In genomic region chr4:105459991-105460688, GRCm38 (mm10) we compare ENCODE assay signal across 14 mouse cellular contexts.
DNase-seq lines count a peak whose midpoint lies in the region; ATAC-seq lines count a peak whose summit lies in the region.
"Had no signal": no experiment of that assay in that cellular context is flagged by ENCODE, and none has a peak within 500 bp of the region (broad histone marks: within the 10 kb centered on the region; RNA-seq: fewer than 3 reads in every experiment).

No protein-coding gene starts in this region.

- H3K4me3 ChIP-seq in heart, embryonic 11.5 days (ENCODE audit: low read depth, low read length) = no peak overlapping the region
- no peak overlapping the region for H3K4me3 ChIP-seq in midbrain, embryonic 14.5 days (replicated peaks; ENCODE audit: low read depth, low read length)
- H3K4me3 ChIP-seq in midbrain, embryonic 15.5 days = no peak overlapping the region
- no peak overlapping the region for H3K4me3 ChIP-seq in intestine, embryonic 15.5 days (replicated peaks)
- H3K4me3 ChIP-seq: embryonic facial prominence, embryonic 12.5 days had no signal

- no peak overlapping the region for H3K9ac ChIP-seq in heart, embryonic 11.5 days (ENCODE audit: low read depth, low read length)
- H3K9ac ChIP-seq in midbrain, embryonic 14.5 days (replicated peaks; ENCODE audit: low read length) = no peak overlapping the region
- H3K9ac ChIP-seq in midbrain, embryonic 15.5 days = no peak overlapping the region
- no peak overlapping the region for H3K9ac ChIP-seq in intestine, embryonic 15.5 days
- H3K9ac ChIP-seq: embryonic facial prominence, embryonic 12.5 days had no signal

- peak; percentile 69 for DNase-seq in heart, adult 11 months
- DNase-seq in midbrain, embryonic 14.5 days = peak; percentile 13
- no peak for DNase-seq in B cell, adult 2 months
- no peak for DNase-seq in layer of hippocampus, postnatal 25 days (ENCODE audit: extremely low spot score in 1 of 2, low spot score in 1 of 2)
- DNase-seq: cerebellum, adult 9-11 months; heart, adult 18-20 months; kidney, postnatal 14 days; lung, adult 18-20 months; spleen, adult 18-20 months had no signal

- H3K9me3 ChIP-seq in heart, embryonic 11.5 days (replicated peaks; ENCODE audit: control insufficient read depth, low read length) = no peaks in the 10 kb centered on the region
- H3K9me3 ChIP-seq in midbrain, embryonic 14.5 days (ENCODE audit: control insufficient read depth, low read length) = no peaks in the 10 kb centered on the region
- no peaks in the 10 kb centered on the region for H3K9me3 ChIP-seq in midbrain, embryonic 15.5 days
- no peaks in the 10 kb centered on the region for H3K9me3 ChIP-seq in intestine, embryonic 15.5 days
- H3K9me3 ChIP-seq: embryonic facial prominence, embryonic 12.5 days had no signal

- no peaks in the 10 kb centered on the region for H3K27me3 ChIP-seq in heart, embryonic 11.5 days (ENCODE audit: control insufficient read depth, insufficient read depth, low read length)
- H3K27me3 ChIP-seq in midbrain, embryonic 14.5 days (ENCODE audit: control insufficient read depth, insufficient read depth, low read length) = no peaks in the 10 kb centered on the region
- H3K27me3 ChIP-seq in midbrain, embryonic 15.5 days (replicated peaks) = no peaks in the 10 kb centered on the region
- H3K27me3 ChIP-seq in intestine, embryonic 15.5 days (replicated peaks) = no peaks in the 10 kb centered on the region
- H3K27me3 ChIP-seq: embryonic facial prominence, embryonic 12.5 days had no signal

- no peaks in the 10 kb centered on the region for H3K4me1 ChIP-seq in heart, embryonic 11.5 days (ENCODE audit: control insufficient read depth, insufficient read depth, low read length)
- H3K4me1 ChIP-seq in midbrain, embryonic 14.5 days (ENCODE audit: control insufficient read depth, insufficient read depth, low read length) = no peaks in the 10 kb centered on the region
- no peaks in the 10 kb centered on the region for H3K4me1 ChIP-seq in midbrain, embryonic 15.5 days
- no peaks in the 10 kb centered on the region; the same call in 1 of the 2 replicates for H3K4me1 ChIP-seq in intestine, embryonic 15.5 days (replicated peaks)

- no peak overlapping the region for H3K4me2 ChIP-seq in heart, embryonic 11.5 days
- no peak overlapping the region for H3K4me2 ChIP-seq in midbrain, embryonic 14.5 days (ENCODE audit: low read length)
- no peak overlapping the region for H3K4me2 ChIP-seq in midbrain, embryonic 15.5 days
- no peak overlapping the region for H3K4me2 ChIP-seq in intestine, embryonic 15.5 days (replicated peaks)
- H3K4me2 ChIP-seq: embryonic facial prominence, embryonic 12.5 days had no signal

- ATAC-seq in heart, embryonic 11.5 days (replicated peaks; ENCODE audit: insufficient number of reproducible peaks, low FRiP score, low TSS enrichment) = no peak
- no peak for ATAC-seq in midbrain, embryonic 14.5 days (ENCODE audit: low FRiP score, low TSS enrichment)
- no peak for ATAC-seq in midbrain, embryonic 15.5 days (replicated peaks)
- peak; percentile 95 for ATAC-seq in intestine, embryonic 15.5 days
- ATAC-seq: CD4-positive, CD25-positive, alpha-beta regulatory T cell, adult 4 months had no signal

- 83% methylated on average over 3 of the region's 3 CpGs for WGBS in heart, embryonic 11.5 days (ENCODE audit: insufficient replicate concordance)
- WGBS in midbrain, embryonic 14.5 days = 87% methylated on average over 3 of the region's 3 CpGs
- WGBS in midbrain, embryonic 15.5 days = 82% methylated on average over 3 of the region's 3 CpGs
- WGBS in intestine, embryonic 15.5 days = 67% methylated on average over 3 of the region's 3 CpGs

- H3K27ac ChIP-seq in heart, embryonic 11.5 days (ENCODE audit: low read depth, low read length) = no peak overlapping the region
- no peak overlapping the region for H3K27ac ChIP-seq in midbrain, embryonic 14.5 days (replicated peaks; ENCODE audit: low read depth, low read length)
- no peak overlapping the region for H3K27ac ChIP-seq in midbrain, embryonic 15.5 days
- no peak overlapping the region for H3K27ac ChIP-seq in intestine, embryonic 15.5 days
- H3K27ac ChIP-seq: embryonic facial prominence, embryonic 12.5 days had no signal

- H3K36me3 ChIP-seq in heart, embryonic 11.5 days (ENCODE audit: control insufficient read depth, insufficient read depth, low read length) = no peaks in the 10 kb centered on the region
- H3K36me3 ChIP-seq in midbrain, embryonic 14.5 days (ENCODE audit: control insufficient read depth, insufficient read depth, low read length) = no peaks in the 10 kb centered on the region
- no peaks in the 10 kb centered on the region for H3K36me3 ChIP-seq in midbrain, embryonic 15.5 days (replicated peaks)
- H3K36me3 ChIP-seq in intestine, embryonic 15.5 days = no peaks in the 10 kb centered on the region
- H3K36me3 ChIP-seq: embryonic facial prominence, embryonic 12.5 days had no signal

Comparison
In these comparisons a context has a peak if more than half of its experiments do, and no peak if none do; other contexts are left out.
1. DNase-seq: peak in heart, adult 11 months (single experiment) and midbrain, embryonic 14.5 days (single experiment); none in B cell, adult 2 months (0 of 2) and layer of hippocampus, postnatal 25 days (0 of 2).